Mouse (Mus musculus): Measurements from ENCODE around the gene Gnat1. TPM values are rescaled to one million over a fixed set of nuclear protein-coding genes. Genes with fewer than 3 reads are reported as not detected.
"Not testable (repeated sequence)": the region's sequence is repeated elsewhere in the genome, so short reads cannot be mapped to it uniquely, and the experiment has no call there.

Gene Gnat1
- polyA plus RNA-seq, 1 experiment, result 0.06 TPM

DNA sequence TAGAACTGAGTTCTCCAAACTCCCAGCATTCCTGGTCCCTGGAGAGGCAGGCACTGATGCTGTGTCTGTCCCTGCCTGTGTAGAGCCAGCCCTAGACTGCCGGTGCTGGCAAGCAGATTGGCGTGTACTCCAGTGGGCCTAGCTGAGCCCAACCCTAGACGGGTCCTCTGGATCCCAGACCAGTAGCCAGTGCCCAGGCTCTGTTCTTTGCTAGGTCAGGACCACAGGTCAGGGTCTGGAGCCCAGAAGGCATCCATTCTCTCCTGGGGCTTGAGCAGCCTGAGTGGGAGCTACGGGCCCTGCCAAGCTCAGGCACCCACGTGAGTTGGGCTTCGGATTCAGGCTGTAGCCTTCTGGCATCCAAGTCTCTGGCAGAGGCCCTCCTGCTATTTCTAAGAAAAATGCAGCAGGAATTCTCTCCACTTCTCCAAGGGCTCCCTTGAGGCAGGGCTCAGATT, 20.6 kb upstream of the Gnat1 start:
- peak; percentile 39 for DNase-seq (ENCODE audit: low spot score)

DNA sequence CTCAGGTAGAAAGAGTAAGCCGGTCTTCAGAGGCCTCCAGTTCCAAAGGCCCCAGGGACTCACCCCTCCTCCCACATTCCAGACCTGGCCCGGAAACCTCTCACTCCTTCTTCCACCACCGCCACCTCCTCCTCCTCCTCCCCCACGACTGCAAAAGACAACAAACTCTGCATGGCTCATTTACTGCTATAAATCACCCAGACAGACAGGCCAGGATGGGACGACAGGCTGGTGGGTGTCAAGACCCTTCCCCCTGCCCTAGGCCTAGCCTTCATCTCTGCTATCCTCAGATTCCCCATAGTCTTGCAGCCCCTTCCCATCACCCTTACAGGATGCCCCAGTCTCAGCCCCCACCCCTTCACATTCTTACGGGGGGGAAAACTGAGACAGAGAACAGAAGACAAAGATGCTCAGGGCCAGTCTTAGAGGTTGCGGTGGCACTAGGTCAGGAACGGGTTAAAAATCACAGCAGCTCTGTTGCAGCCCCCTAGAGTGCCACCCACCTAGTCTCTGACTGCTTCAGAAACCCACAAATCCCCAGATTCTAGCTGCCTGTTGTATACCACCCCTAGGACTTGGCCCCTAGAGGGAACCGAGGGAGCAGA, 20.0 kb upstream of the Gnat1 start:
- no peak for DNase-seq (ENCODE audit: low spot score)

- DNase-seq (ENCODE audit: low spot score), result no peak
Measured at GRCm38 (mm10) chr9:107698611-107699190, 19.2 kb upstream of the Gnat1 start.

GRCm38 (mm10) chr9:107697811-107698521, 18.5 kb upstream of the Gnat1 start:
- no peak for DNase-seq (ENCODE audit: low spot score)

- DNase-seq (ENCODE audit: low spot score), result no peak
Measured at GRCm38 (mm10) chr9:107696845-107697610, 17.5 kb upstream of the Gnat1 start.

DNA sequence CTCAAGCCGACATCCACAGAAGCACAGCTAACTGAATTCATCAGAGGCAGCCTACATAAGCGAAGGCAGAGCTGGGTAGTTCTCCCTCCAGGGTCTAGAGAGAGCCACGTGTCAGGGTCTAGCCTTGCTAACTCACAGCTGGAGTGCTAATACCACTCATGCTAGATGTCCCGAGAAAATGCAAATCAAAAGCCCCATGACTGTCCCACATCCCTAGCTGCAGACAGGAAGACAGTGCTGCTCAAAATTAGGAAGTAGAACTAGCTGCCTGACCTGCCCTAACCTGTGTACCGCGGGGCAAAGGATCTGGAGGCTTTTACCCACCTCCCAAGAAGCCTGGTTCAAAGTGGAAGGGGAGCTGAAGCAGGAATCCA, 16.6 kb upstream of the Gnat1 start:
- no peak for DNase-seq (ENCODE audit: low spot score)

- DNase-seq (ENCODE audit: low spot score), result no peak
Measured at GRCm38 (mm10) chr9:107695441-107696105, 16.1 kb upstream of the Gnat1 start.

GRCm38 (mm10) chr9:107694627-107695026, 15.1 kb upstream of the Gnat1 start:
- no peak for DNase-seq (ENCODE audit: low spot score)

GRCm38 (mm10) chr9:107693433-107693987, 14.0 kb upstream of the Gnat1 start:
- no peak for DNase-seq (ENCODE audit: low spot score)

GRCm38 (mm10) chr9:107692785-107693184, 13.3 kb upstream of the Gnat1 start:
- DNase-seq (ENCODE audit: low spot score), result no peak

GRCm38 (mm10) chr9:107690391-107690790, 10.9 kb upstream of the Gnat1 start:
- DNase-seq (ENCODE audit: low spot score), result no peak

DNA sequence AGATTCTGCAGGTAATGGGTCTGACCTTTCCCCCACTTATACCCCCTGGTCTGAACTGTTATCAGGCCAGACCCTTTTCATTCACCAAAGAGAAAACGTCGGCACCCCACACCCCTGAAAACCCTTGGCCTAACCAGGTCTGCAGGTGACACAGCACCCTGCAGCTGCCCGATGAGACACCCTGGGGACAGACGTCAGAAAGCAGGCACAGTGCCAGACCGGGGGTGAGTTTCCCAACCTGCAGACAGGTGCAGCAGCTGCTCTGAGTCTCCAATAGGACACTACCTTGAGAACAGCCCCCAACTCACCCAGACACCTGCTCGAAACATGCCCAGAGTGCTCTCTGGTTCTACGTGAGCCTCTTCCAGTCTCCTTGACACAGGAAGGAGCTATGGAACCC, 9.4 kb upstream of the Gnat1 start:
- DNase-seq (ENCODE audit: low spot score), result no peak

- DNase-seq (ENCODE audit: low spot score), result no peak
Measured at GRCm38 (mm10) chr9:107688415-107688814, 8.9 kb upstream of the Gnat1 start.

DNA sequence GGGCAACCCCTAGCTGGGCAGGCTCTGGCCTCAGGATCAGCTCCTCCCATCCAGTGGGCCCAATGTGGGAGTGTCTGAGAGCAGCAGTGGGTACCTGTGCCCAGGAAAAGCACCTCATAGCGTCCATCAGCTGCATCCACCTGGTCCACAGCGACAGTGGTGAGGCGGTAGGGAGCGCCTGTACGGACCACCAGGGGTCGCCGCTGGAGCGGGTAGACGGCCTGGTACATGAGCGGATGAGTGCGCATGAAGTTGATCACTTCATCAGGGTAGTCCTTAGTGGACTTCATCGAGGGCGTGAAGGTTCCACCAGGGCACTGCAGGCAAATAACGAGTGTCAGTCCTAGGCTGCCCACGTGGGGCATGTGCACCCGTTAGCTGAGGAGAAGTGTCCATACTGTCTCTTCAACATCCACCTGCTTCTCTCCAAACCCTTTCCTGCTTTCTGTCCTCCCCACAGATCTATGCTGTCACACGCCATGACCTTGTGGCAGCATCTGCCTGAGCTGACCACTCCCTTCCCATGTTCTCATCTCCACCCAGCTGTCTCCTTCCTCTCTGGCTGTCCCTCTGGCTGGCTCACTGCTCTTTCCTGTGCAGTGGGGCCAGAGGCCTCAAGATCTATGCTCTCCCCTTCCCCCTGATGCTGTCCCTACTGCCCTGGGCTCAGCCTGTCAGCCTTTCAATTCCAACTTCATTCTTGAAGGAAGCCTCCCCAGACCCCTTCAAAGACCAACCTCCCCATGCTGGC, 5.9 kb upstream of the Gnat1 start:
- no peak for DNase-seq (ENCODE audit: low spot score)

DNA sequence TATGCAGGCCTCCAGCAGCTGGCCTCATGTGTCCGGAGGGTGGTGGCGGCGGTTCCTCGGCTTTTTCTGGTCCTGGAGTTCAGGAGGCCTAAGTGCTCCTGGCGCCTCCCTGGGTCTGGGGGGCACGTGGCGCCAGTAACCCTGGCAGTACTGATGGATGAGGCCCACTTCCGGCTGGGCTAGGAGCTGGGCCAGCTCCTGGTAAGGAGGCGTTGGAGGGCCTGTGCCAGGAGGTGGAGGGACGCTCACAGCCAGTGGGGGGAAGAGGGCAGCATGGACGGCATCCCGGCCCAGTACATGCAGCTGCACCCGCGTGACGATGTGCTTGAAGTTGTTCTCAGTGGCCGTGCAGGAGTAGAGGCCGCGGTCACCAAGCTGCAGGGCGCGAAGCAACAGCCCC, 2.9 kb upstream of the Gnat1 start:
- no peak for DNase-seq (ENCODE audit: low spot score)

GRCm38 (mm10) chr9:107678861-107679260, 651 bp downstream of the Gnat1 start:
- DNase-seq (ENCODE audit: low spot score), result no peak

DNA sequence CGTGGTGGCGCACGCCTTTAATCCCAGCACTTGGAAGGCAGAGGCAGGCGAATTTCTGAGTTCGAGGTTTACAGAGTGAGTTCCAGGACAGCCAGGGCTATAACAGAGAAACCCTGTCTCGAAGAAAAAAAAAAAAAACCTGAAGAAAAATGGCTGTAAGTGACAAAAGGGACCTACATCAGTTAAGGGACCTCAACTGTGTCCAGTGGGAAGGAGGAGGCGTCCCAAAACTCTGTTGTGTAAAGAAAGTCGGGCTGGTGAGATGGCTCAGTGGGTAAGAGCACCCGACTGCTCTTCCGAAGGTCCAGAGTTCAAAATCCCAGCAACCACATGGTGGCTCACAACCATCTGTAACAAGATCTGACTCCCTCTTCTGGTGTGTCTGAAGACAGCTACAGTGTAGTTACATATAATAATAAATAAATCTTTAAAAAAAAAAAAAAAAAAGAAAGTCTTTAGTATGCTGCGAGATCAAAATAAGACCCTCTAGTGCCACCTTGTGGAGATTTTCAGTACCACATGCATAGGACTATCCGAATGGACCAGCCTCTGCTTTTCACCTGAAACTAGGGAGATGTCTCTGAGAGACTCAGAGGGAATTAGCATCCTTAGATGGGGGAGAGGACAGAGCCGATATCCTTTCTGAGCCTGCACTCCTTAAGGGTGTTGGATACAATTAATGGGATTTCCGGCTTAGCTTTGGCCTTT, 1.5 kb downstream of the Gnat1 start:
- DNase-seq (ENCODE audit: low spot score), result not testable (repeated sequence)

DNA sequence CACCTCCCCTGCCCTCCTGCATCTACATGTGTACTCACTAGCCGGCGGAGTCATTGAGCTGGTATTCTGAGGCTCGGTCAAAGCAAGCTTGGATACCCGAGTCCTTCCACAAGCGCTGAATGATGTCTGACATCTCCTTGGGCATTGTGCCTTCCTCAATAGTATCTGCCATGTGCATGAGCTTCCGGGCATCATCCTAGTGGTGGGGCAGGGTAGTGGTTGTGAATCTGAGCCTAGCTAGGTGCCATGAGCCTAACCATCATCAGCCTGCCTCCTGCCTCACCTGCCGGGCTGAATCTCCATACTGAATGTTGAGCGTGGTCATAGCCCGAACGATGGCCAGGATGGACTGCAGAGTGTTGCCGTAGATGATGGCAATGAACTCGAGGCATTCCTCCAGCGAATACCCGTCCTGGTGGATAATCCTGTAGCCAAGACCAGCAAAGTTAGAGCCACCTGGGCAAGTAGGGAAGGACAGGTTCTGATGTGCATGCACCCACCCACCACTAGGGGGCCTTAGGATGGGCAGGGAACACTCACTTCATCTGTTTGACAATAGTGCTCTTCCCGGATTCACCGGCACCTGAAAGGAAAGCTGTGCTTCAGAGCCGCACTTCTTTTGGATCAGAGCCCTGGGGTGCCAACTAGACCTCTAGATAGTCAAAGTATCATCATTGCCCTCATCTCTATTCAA, 2.3 kb downstream of the Gnat1 start:
- no peak for DNase-seq (ENCODE audit: low spot score)

DNA sequence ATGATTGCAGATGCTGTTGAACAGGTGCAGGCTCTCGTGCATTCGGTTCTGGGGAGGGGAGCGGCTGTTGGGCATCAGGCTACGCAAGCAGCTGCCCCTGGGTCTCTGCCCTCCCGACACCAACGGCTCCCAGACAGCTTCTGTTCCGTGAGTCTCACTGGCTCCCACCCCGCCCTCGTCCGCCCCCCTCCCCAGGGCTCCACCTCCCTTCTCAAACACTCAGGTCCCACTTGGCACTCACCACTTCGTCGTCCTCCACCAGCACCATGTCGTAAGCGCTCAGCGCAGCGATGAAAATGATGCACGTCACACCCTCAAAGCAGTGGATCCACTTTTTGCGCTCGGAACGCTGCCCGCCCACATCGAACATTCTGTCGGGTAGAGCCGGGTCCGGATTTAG, 3.2 kb downstream of the Gnat1 start:
- no peak for DNase-seq (ENCODE audit: low spot score)
